Mouse (Mus musculus): ENCODE data around the gene Samd13. TPM values are rescaled to one million over a fixed set of nuclear protein-coding genes. Genes with fewer than 3 reads are reported as not detected.

Gene Samd13
- polyA plus RNA-seq, 1 experiment from 2014 or later, result 0.24 TPM

DNA sequence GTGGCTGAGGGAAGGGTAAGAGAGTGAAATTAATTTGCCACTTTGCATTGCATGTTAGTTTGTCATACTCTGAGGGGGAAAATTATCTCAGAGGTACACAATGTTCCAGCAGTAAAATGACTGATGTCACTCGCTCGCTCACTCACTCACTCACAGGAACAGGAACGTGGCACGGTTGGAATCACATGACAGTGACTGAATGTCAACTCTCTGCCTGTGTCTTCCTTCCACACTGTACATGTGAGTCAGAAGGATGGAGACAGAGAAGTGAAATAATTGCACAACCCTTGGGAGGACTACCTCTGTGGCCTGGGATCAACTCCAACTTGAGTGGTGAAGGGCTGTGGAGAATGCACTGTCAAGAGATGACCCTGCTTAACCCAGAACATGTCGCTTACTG is 28.0 kb downstream of the Samd13 start:
- WGBS, result 89% methylated on average over 5 of the region's 5 CpGs

DNA sequence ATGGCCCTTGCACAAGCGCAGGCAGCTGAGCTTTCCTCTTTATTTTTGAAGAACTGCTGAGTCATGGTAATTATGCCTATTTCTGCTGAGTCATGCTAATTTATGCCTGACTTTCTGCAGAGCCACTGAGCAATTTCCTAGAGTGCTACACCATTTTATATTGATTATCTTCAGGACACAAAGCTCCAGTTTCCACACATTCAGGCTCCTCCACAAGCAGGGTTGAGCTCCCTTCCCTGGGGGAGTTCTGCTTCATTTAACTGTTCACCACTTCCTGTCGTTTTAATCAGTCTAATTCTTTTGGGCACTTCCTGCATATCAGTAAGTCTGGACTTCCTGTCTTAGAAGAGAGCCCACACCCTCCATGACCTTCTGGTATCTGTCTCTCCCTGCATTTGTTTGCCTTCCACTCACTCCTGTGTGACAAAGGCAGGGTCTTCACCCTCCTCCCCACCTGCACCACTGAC is 30.2 kb downstream of the Samd13 start:
- ATAC-seq (ENCODE audit: low FRiP score) (no peak), DNase-seq (ENCODE audit: low spot score) (no peak)
- Histone ChIP-seq H3K4me1 (replicated peaks; ENCODE audit: control insufficient read depth, insufficient read depth, low read length) (no peaks in the 10 kb centered on the region), H3K4me2 (replicated peaks) (no peak overlapping the region), H3K36me3 (replicated peaks; ENCODE audit: control insufficient read depth, insufficient read depth) (no peaks in the 10 kb centered on the region), H3K9me3 (ENCODE audit: control insufficient read depth, low read length) (no peaks in the 10 kb centered on the region), H3K27me3 (ENCODE audit: control insufficient read depth, insufficient read depth, low read length) (no peaks in the 10 kb centered on the region), H3K27ac (no peak overlapping the region), H3K9ac (no peak overlapping the region), H3K4me3 (replicated peaks; ENCODE audit: low read length) (no peak overlapping the region)
- WGBS, result 68% methylated on average over 2 of the region's 2 CpGs

More for the DNA sequence above, 28.0 kb downstream of the Samd13 start:
- Histone ChIP-seq H3K27ac (no peak overlapping the region), H3K36me3 (replicated peaks; ENCODE audit: control insufficient read depth, insufficient read depth) (no peaks in the 10 kb centered on the region), H3K9ac (no peak overlapping the region), H3K9me3 (ENCODE audit: control insufficient read depth, low read length) (no peaks in the 10 kb centered on the region), H3K4me3 (replicated peaks; ENCODE audit: low read length) (no peak overlapping the region), H3K4me2 (replicated peaks) (no peak overlapping the region), H3K27me3 (ENCODE audit: control insufficient read depth, insufficient read depth, low read length) (no peaks in the 10 kb centered on the region), H3K4me1 (replicated peaks; ENCODE audit: control insufficient read depth, insufficient read depth, low read length) (no peaks in the 10 kb centered on the region)
- DNase-seq (ENCODE audit: low spot score) (no peak), ATAC-seq (ENCODE audit: low FRiP score) (no peak)

- Histone ChIP-seq H3K27me3 (ENCODE audit: control insufficient read depth, insufficient read depth, low read length) (no peaks in the 10 kb centered on the region), H3K9ac (no peak overlapping the region), H3K27ac (no peak overlapping the region), H3K4me3 (replicated peaks; ENCODE audit: low read length) (no peak overlapping the region), H3K9me3 (ENCODE audit: control insufficient read depth, low read length) (no peaks in the 10 kb centered on the region), H3K4me1 (replicated peaks; ENCODE audit: control insufficient read depth, insufficient read depth, low read length) (no peaks in the 10 kb centered on the region), H3K36me3 (replicated peaks; ENCODE audit: control insufficient read depth, insufficient read depth) (no peaks in the 10 kb centered on the region), H3K4me2 (replicated peaks) (no peak overlapping the region)
- DNase-seq (ENCODE audit: low spot score), result no peak
- ATAC-seq (ENCODE audit: low FRiP score), result no peak
- WGBS, result 71% methylated on average over 6 of the region's 6 CpGs
Measured at GRCm38 (mm10) chr3:146653692-146654091, 31.7 kb downstream of the Samd13 start.

- no peak for DNase-seq (ENCODE audit: low spot score)
- ATAC-seq (ENCODE audit: low FRiP score), result no peak
- Histone ChIP-seq H3K27me3 (ENCODE audit: control insufficient read depth, insufficient read depth, low read length) (no peaks in the 10 kb centered on the region), H3K4me1 (replicated peaks; ENCODE audit: control insufficient read depth, insufficient read depth, low read length) (no peaks in the 10 kb centered on the region), H3K4me2 (replicated peaks) (no peak overlapping the region), H3K9me3 (ENCODE audit: control insufficient read depth, low read length) (no peaks in the 10 kb centered on the region), H3K36me3 (replicated peaks; ENCODE audit: control insufficient read depth, insufficient read depth) (no peaks in the 10 kb centered on the region), H3K27ac (no peak overlapping the region), H3K4me3 (replicated peaks; ENCODE audit: low read length) (no peak overlapping the region), H3K9ac (no peak overlapping the region)
- 92% methylated on average over 5 of the region's 5 CpGs for WGBS
Measured at GRCm38 (mm10) chr3:146652431-146652830, 33.0 kb downstream of the Samd13 start.

GRCm38 (mm10) chr3:146651217-146651616 is 34.2 kb downstream of the Samd13 start, which contains the start of gene 4930503B20Rik:
TSS of gene 4930503B20Rik (minus strand) at chr3:146651317.
- Histone ChIP-seq H3K27ac (no peak within 1 kb of the TSS), H3K4me2 (replicated peaks) (no peak within 1 kb of the TSS), H3K4me3 (replicated peaks; ENCODE audit: low read length) (no peak within 1 kb of the TSS), H3K4me1 (replicated peaks; ENCODE audit: control insufficient read depth, insufficient read depth, low read length) (no peaks in the 10 kb centered on the region), H3K9me3 (ENCODE audit: control insufficient read depth, low read length) (no peaks in the 10 kb centered on the region), H3K36me3 (replicated peaks; ENCODE audit: control insufficient read depth, insufficient read depth) (no peaks in the 10 kb centered on the region), H3K9ac (no peak within 1 kb of the TSS), H3K27me3 (ENCODE audit: control insufficient read depth, insufficient read depth, low read length) (no peaks in the 10 kb centered on the region)
- 87% methylated on average over 3 of the region's 3 CpGs for WGBS
- no peak for DNase-seq (ENCODE audit: low spot score)
- ATAC-seq (ENCODE audit: low FRiP score), result no peak

GRCm38 (mm10) chr3:146650716-146651115 is 34.7 kb downstream of the Samd13 start:
- Histone ChIP-seq H3K4me3 (replicated peaks; ENCODE audit: low read length) (no peak overlapping the region), H3K9ac (no peak overlapping the region), H3K36me3 (replicated peaks; ENCODE audit: control insufficient read depth, insufficient read depth) (no peaks in the 10 kb centered on the region), H3K4me1 (replicated peaks; ENCODE audit: control insufficient read depth, insufficient read depth, low read length) (no peaks in the 10 kb centered on the region), H3K27ac (no peak overlapping the region), H3K27me3 (ENCODE audit: control insufficient read depth, insufficient read depth, low read length) (no peaks in the 10 kb centered on the region), H3K4me2 (replicated peaks) (no peak overlapping the region), H3K9me3 (ENCODE audit: control insufficient read depth, low read length) (no peaks in the 10 kb centered on the region)
- no peak for ATAC-seq (ENCODE audit: low FRiP score)
- 91% methylated on average over 10 of the region's 10 CpGs for WGBS
- no peak for DNase-seq (ENCODE audit: low spot score)

DNA sequence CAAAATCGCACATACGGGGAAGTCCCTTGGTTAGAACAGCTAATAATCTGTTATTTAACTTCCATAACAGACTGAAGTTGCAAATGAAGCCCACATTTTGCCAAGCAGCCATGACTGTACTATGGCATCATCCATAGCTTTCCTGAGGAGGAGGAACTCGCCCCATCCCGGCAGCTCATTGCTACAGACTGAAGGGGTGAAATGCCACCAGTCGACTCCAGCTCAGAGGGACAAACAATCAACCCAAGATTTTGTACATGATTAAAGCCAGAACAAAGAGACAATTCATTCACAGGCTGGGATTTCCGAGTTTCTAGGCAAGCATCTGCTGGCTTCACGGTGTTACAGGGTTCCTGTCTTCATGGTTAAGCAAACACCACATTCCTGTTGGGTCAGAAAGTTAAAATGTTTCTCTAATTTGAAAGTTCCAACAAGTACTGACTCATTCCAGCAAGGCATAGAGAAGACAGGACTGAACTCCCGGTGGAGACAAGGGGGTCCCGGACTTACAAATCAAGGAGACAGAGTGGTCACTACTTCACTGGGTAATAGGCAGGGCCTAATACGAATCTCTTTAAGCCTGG is 36.0 kb downstream of the Samd13 start:
- 82% methylated on average over 10 of the region's 10 CpGs for WGBS
- DNase-seq (ENCODE audit: low spot score), result no peak
- Histone ChIP-seq H3K36me3 (replicated peaks; ENCODE audit: control insufficient read depth, insufficient read depth) (no peaks in the 10 kb centered on the region), H3K27ac (no peak overlapping the region), H3K27me3 (ENCODE audit: control insufficient read depth, insufficient read depth, low read length) (no peaks in the 10 kb centered on the region), H3K4me3 (replicated peaks; ENCODE audit: low read length) (no peak overlapping the region), H3K4me2 (replicated peaks) (no peak overlapping the region), H3K9ac (no peak overlapping the region), H3K9me3 (ENCODE audit: control insufficient read depth, low read length) (no peaks in the 10 kb centered on the region), H3K4me1 (replicated peaks; ENCODE audit: control insufficient read depth, insufficient read depth, low read length) (no peaks in the 10 kb centered on the region)
- ATAC-seq (ENCODE audit: low FRiP score), result no peak

DNA sequence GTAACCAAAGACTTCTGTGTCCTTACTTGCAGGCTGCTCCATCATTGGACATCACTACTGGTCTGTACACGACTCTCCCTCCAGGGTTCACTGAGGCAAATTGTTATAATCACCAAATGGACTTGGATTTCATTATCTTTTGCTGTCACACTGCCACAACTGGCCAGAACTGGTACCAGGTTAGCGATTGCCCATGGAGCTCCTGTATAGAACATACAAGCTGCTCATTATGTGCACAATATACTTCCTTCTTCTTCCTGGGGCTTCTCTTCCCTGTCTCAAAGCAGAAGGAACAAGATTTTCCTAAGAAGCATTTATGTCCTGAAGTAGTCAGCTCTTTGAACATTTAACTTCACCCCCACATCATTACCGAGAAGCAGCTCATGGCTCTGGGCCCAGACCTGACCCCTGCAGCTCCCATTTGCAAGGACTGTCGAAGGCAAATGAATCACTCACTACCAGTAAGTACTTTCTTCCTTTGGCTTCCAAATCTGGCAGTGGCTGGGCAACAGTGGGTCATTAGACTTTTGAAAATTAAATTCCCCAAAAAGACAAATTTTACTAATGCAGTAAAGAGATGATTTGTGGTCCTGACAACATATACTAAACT is 43.5 kb downstream of the Samd13 start:
- no peak for DNase-seq (ENCODE audit: low spot score)
- H3K4me1 ChIP-seq (replicated peaks; ENCODE audit: control insufficient read depth, insufficient read depth, low read length), result no peaks in the 10 kb centered on the region
- H3K4me2 ChIP-seq (replicated peaks), result no peak overlapping the region
- no peak overlapping the region for H3K27ac ChIP-seq
- no peak; the same call in 1 of the 2 replicates for ATAC-seq (ENCODE audit: low FRiP score)
- 44% methylated on average over 4 of the region's 4 CpGs for WGBS
- no peak overlapping the region for H3K4me3 ChIP-seq (replicated peaks; ENCODE audit: low read length)
- no peaks in the 10 kb centered on the region for H3K27me3 ChIP-seq (ENCODE audit: control insufficient read depth, insufficient read depth, low read length)
- no peak overlapping the region for H3K9ac ChIP-seq
- no peaks in the 10 kb centered on the region for H3K36me3 ChIP-seq (replicated peaks; ENCODE audit: control insufficient read depth, insufficient read depth)
- no peaks in the 10 kb centered on the region for H3K9me3 ChIP-seq (ENCODE audit: control insufficient read depth, low read length)

GRCm38 (mm10) chr3:146632506-146632905 is 52.9 kb downstream of the Samd13 start:
- Histone ChIP-seq H3K4me1 (replicated peaks; ENCODE audit: control insufficient read depth, insufficient read depth, low read length) (no peaks in the 10 kb centered on the region), H3K9me3 (ENCODE audit: control insufficient read depth, low read length) (no peaks in the 10 kb centered on the region), H3K27ac (no peak overlapping the region), H3K27me3 (ENCODE audit: control insufficient read depth, insufficient read depth, low read length) (no peaks in the 10 kb centered on the region), H3K4me2 (replicated peaks) (no peak overlapping the region), H3K9ac (no peak overlapping the region), H3K4me3 (replicated peaks; ENCODE audit: low read length) (no peak overlapping the region), H3K36me3 (replicated peaks; ENCODE audit: control insufficient read depth, insufficient read depth) (no peaks in the 10 kb centered on the region)
- ATAC-seq (ENCODE audit: low FRiP score), result no peak
- no peak for DNase-seq (ENCODE audit: low spot score)
- WGBS, result 92% methylated on average over 5 of the region's 5 CpGs
